In the genomic region with DNA sequence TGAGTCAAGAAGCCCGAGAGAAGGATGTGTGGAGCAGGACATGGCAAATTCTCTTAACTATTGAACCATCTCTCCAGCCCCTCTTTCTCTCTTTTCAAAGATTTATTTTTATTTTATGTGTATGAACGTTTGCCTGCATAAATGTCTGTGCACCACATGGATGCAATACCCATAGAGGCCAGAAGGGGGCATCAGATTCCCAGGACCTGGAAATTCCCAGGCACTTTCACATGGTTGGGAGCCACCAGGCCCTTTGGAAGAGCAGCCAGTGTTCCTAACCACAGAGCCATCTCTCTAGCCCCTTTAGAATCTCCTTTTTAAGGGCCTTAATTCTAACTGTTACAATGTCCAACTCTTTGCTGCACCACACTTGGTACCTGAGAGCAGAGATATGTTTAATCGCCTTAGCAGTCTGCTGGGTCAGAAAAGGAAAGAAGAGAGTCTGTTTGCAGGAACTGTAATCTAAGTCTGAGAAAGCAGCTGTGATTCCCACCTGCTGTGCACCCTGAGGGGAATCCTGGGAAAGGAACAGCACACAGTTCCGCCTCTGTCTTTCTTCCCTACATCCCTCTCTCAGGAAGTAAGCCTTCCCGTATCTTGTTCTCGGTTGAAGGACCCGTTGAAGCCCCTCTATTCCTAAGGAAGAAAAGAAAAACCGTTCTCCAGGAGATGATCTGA, we compare ENCODE assay signal across 15 mouse cellular contexts.
DNase-seq lines count a peak whose midpoint lies in the region; ATAC-seq and TF ChIP-seq lines count a peak whose summit lies in the region.
"Had no signal": no experiment of that assay in that cellular context is flagged by ENCODE, and none has a peak within 500 bp of the region (broad histone marks: within the 10 kb centered on the region; RNA-seq: fewer than 3 reads in every experiment).

No protein-coding gene starts in this region.

- no peak overlapping the region for H3K27ac ChIP-seq in heart, postnatal 0 days (ENCODE audit: low read depth)
- peak overlapping the region; percentile 83 for H3K27ac ChIP-seq in lung, embryonic 15.5 days
- H3K27ac ChIP-seq in small intestine, adult 2 months (ENCODE audit: insufficient read depth, low read depth, low read length): peak overlapping the region; percentile 88; the same call in 1 of the 2 replicates
- H3K27ac ChIP-seq: embryonic facial prominence, embryonic 15.5 days; forebrain, embryonic 13.5 days; hindbrain, embryonic 13.5 days had no signal

- no peak overlapping the region for H3K4me3 ChIP-seq in heart, postnatal 0 days (ENCODE audit: low read depth, low read length)
- H3K4me3 ChIP-seq in lung, embryonic 15.5 days: no peak overlapping the region
- no peak overlapping the region for H3K4me3 ChIP-seq in lung, adult 2 months (replicated peaks; ENCODE audit: extremely low read depth, low read depth, low read length)
- H3K4me3 ChIP-seq in small intestine, adult 2 months (ENCODE audit: low read depth, low read length): peak overlapping the region; percentile 48
- H3K4me3 ChIP-seq: embryonic facial prominence, embryonic 15.5 days; forebrain, embryonic 13.5 days; heart, embryonic 12.5 days; hindbrain, embryonic 13.5 days had no signal

- no peak overlapping the region for H3K9ac ChIP-seq in heart, postnatal 0 days (replicated peaks; ENCODE audit: low read depth, low read length)
- H3K9ac ChIP-seq in lung, embryonic 15.5 days: no peak overlapping the region
- H3K9ac ChIP-seq: embryonic facial prominence, embryonic 15.5 days; forebrain, embryonic 13.5 days; heart, embryonic 12.5 days; hindbrain, embryonic 13.5 days had no signal

- no peaks in the 10 kb centered on the region for H3K27me3 ChIP-seq in heart, postnatal 0 days (ENCODE audit: control insufficient read depth, insufficient read depth, low read length)
- no peaks in the 10 kb centered on the region for H3K27me3 ChIP-seq in lung, embryonic 15.5 days
- no peaks in the 10 kb centered on the region for H3K27me3 ChIP-seq in small intestine, adult 2 months (ENCODE audit: control insufficient read depth, insufficient read depth, low read length)
- H3K27me3 ChIP-seq: embryonic facial prominence, embryonic 15.5 days; forebrain, embryonic 13.5 days; heart, embryonic 12.5 days; hindbrain, embryonic 13.5 days had no signal

- no peak for TF ChIP-seq EP300 in heart, postnatal 0 days (IDR thresholded peaks at IDR 0.05; ENCODE audit: low read depth)

- no peak overlapping the region for H3K4me2 ChIP-seq in heart, postnatal 0 days (ENCODE audit: low read depth, low read length)
- no peak overlapping the region for H3K4me2 ChIP-seq in lung, embryonic 15.5 days
- H3K4me2 ChIP-seq: embryonic facial prominence, embryonic 15.5 days; forebrain, embryonic 13.5 days; heart, embryonic 12.5 days; hindbrain, embryonic 13.5 days had no signal

- TF ChIP-seq POLR2A in lung, adult 2 months (IDR thresholded peaks at IDR 0.05; ENCODE audit: borderline replicate concordance, extremely low read depth, low read depth, low read length): no peak
- TF ChIP-seq POLR2A in small intestine, adult 2 months (IDR thresholded peaks at IDR 0.05; ENCODE audit: low read depth, low read length): no peak

- no peaks in the 10 kb centered on the region for H3K9me3 ChIP-seq in heart, postnatal 0 days (replicated peaks; ENCODE audit: control insufficient read depth, low read length)
- H3K9me3 ChIP-seq in lung, embryonic 15.5 days: no peaks in the 10 kb centered on the region
- H3K9me3 ChIP-seq: embryonic facial prominence, embryonic 15.5 days; forebrain, embryonic 13.5 days had no signal

- WGBS in heart, postnatal 0 days: 92% methylated on average over 8 of the region's 8 CpGs
- WGBS in lung, embryonic 15.5 days: 90% methylated on average over 8 of the region's 8 CpGs
- 90% methylated on average over 8 of the region's 8 CpGs for WGBS in lung, adult 2 months
- WGBS in small intestine, adult 2 months: 79% methylated on average over 8 of the region's 8 CpGs

- peak; percentile 30; the same call in 1 of the 2 replicates for TF ChIP-seq CTCF in heart, postnatal 0 days (IDR thresholded peaks at IDR 0.05; ENCODE audit: low read depth)
- no peak for TF ChIP-seq CTCF in lung, adult 2 months (IDR thresholded peaks at IDR 0.05; ENCODE audit: insufficient read depth, low read length)
- peak; percentile 59; the same call in 1 of the 2 replicates for TF ChIP-seq CTCF in small intestine, adult 2 months (IDR thresholded peaks at IDR 0.05; ENCODE audit: extremely low read depth, insufficient read length, insufficient replicate concordance, low read depth, low read length)

- DNase-seq in heart, postnatal 0 days (ENCODE audit: low spot score): no peak
- no peak for DNase-seq in heart, postnatal 25 days (ENCODE audit: low spot score)
- DNase-seq in lung, adult 2 months: no peak
- DNase-seq in R1 (ENCODE audit: low read depth, low spot score): peak; percentile 87
- no peak for DNase-seq in embryo, embryonic 10 days (ENCODE audit: low spot score)
- DNase-seq in adrenal gland, adult 8-10 months: no peak
- DNase-seq: cerebellum, postnatal 10 days; gastrocnemius, postnatal 14 days; right cerebral cortex, postnatal 14 days had no signal

- no peaks in the 10 kb centered on the region for H3K36me3 ChIP-seq in heart, postnatal 0 days (replicated peaks; ENCODE audit: control insufficient read depth, insufficient read depth, low read length)
- no peaks in the 10 kb centered on the region for H3K36me3 ChIP-seq in lung, embryonic 15.5 days
- H3K36me3 ChIP-seq in small intestine, adult 2 months (ENCODE audit: control insufficient read depth, insufficient read depth, low read length): no peaks in the 10 kb centered on the region
- H3K36me3 ChIP-seq: embryonic facial prominence, embryonic 15.5 days; heart, embryonic 12.5 days; hindbrain, embryonic 13.5 days had no signal

- intact Hi-C loops in heart, postnatal 25 days (cut with DNase I): no loop called here

- ATAC-seq in heart, postnatal 0 days (ENCODE audit: insufficient read depth, low read depth): no peak
- ATAC-seq in lung, embryonic 15.5 days (ENCODE audit: borderline replicate concordance, extremely low read depth, low FRiP score, low TSS enrichment): no peak
- ATAC-seq: forebrain, embryonic 13.5 days had no signal

- H3K4me1 ChIP-seq in heart, postnatal 0 days (ENCODE audit: control insufficient read depth, insufficient read depth): peaks cover 13% of the 10 kb centered on the region; the same call in 1 of the 2 replicates
- peaks cover 30% of the 10 kb centered on the region for H3K4me1 ChIP-seq in lung, embryonic 15.5 days
- H3K4me1 ChIP-seq in lung, adult 2 months (ENCODE audit: control insufficient read depth, insufficient read depth, low read length): peaks cover 13% of the 10 kb centered on the region
- H3K4me1 ChIP-seq in small intestine, adult 2 months (ENCODE audit: control insufficient read depth, insufficient read depth, insufficient read length, low read length): peaks cover 27% of the 10 kb centered on the region
- H3K4me1 ChIP-seq: embryonic facial prominence, embryonic 15.5 days; forebrain, embryonic 13.5 days had no signal
